In genomic region chr17:26850358-26851135, GRCm38 (mm10) we compare ENCODE assay signal across 9 mouse cellular contexts. TPM values are rescaled to one million over a fixed set of nuclear protein-coding genes. Genes with fewer than 3 reads are reported as not detected.
A peak's percentile ranks its signal among the peaks of the same experiment; 100 is the strongest.
DNase-seq lines count a peak whose midpoint lies in the region; ATAC-seq and TF ChIP-seq lines count a peak whose summit lies in the region.
"Had no signal": no experiment of that assay in that cellular context is flagged by ENCODE, and none has a peak within 500 bp of the region (broad histone marks: within the 10 kb centered on the region; RNA-seq: fewer than 3 reads in every experiment).

No protein-coding gene starts in this region.

- H3K4me1 ChIP-seq in lung, embryonic 14.5 days (ENCODE audit: insufficient read depth): no peaks in the 10 kb centered on the region
- H3K4me1 ChIP-seq in forebrain, embryonic 14.5 days (ENCODE audit: control insufficient read depth, insufficient read depth, low read length): no peaks in the 10 kb centered on the region
- 0 out of 2 replicates have a peak, but pooled peaks cover 7% of the 10 kb centered on the region for H3K4me1 ChIP-seq in kidney, postnatal 0 days (replicated peaks; ENCODE audit: insufficient read depth, low read length)
- H3K4me1 ChIP-seq in neural tube, embryonic 13.5 days (replicated peaks): peaks cover 15% of the 10 kb centered on the region

- H3K9ac ChIP-seq in lung, embryonic 14.5 days: no peak overlapping the region; the same call in 1 of the 2 replicates
- H3K9ac ChIP-seq in forebrain, embryonic 14.5 days (ENCODE audit: low read length): no peak overlapping the region
- 0 out of 2 replicates have a peak overlapping the region, but pooled peaks have one; percentile 8 for H3K9ac ChIP-seq in kidney, postnatal 0 days (ENCODE audit: low read depth, low read length)
- no peak overlapping the region for H3K9ac ChIP-seq in neural tube, embryonic 13.5 days

- no peaks in the 10 kb centered on the region for H3K36me3 ChIP-seq in lung, embryonic 14.5 days (ENCODE audit: insufficient read depth)
- no peaks in the 10 kb centered on the region for H3K36me3 ChIP-seq in forebrain, embryonic 14.5 days (ENCODE audit: control insufficient read depth, insufficient read depth, low read length)
- no peaks in the 10 kb centered on the region for H3K36me3 ChIP-seq in kidney, postnatal 0 days (ENCODE audit: insufficient read depth, low read length)
- no peaks in the 10 kb centered on the region for H3K36me3 ChIP-seq in neural tube, embryonic 13.5 days

- WGBS in lung, embryonic 14.5 days: 1% methylated on average over 48 of the region's 48 CpGs
- WGBS in forebrain, embryonic 14.5 days: under 1% methylated on average over 48 of the region's 48 CpGs
- 2% methylated on average over 48 of the region's 48 CpGs for WGBS in kidney, postnatal 0 days
- under 1% methylated on average over 48 of the region's 48 CpGs for WGBS in neural tube, embryonic 13.5 days

- peak overlapping the region; percentile 26 for H3K4me3 ChIP-seq in lung, embryonic 14.5 days (ENCODE audit: low read depth, low read length)
- peak overlapping the region; percentile 16 for H3K4me3 ChIP-seq in forebrain, embryonic 14.5 days (ENCODE audit: low read depth, low read length)
- H3K4me3 ChIP-seq in kidney, postnatal 0 days (replicated peaks; ENCODE audit: low read depth, low read length): peak overlapping the region; percentile 22
- peak overlapping the region; percentile 6; the same call in 1 of the 2 replicates for H3K4me3 ChIP-seq in neural tube, embryonic 13.5 days

- no peaks in the 10 kb centered on the region for H3K9me3 ChIP-seq in lung, embryonic 14.5 days (ENCODE audit: low read depth, low read length)
- no peaks in the 10 kb centered on the region for H3K9me3 ChIP-seq in forebrain, embryonic 14.5 days (replicated peaks; ENCODE audit: control insufficient read depth, low read length)
- no peaks in the 10 kb centered on the region for H3K9me3 ChIP-seq in kidney, postnatal 0 days (replicated peaks; ENCODE audit: low read length)
- H3K9me3 ChIP-seq in neural tube, embryonic 13.5 days: no peaks in the 10 kb centered on the region

- peaks cover 89% of the 10 kb centered on the region for H3K27me3 ChIP-seq in lung, embryonic 14.5 days (ENCODE audit: insufficient read depth, low read length)
- peaks cover 86% of the 10 kb centered on the region for H3K27me3 ChIP-seq in forebrain, embryonic 14.5 days (replicated peaks; ENCODE audit: control insufficient read depth, insufficient read depth, low read length)
- H3K27me3 ChIP-seq in kidney, postnatal 0 days (ENCODE audit: insufficient read depth, low read length): peaks cover 66% of the 10 kb centered on the region
- H3K27me3 ChIP-seq in neural tube, embryonic 13.5 days: peaks cover 94% of the 10 kb centered on the region

- H3K4me2 ChIP-seq in lung, embryonic 14.5 days: peak overlapping the region; percentile 51
- peak overlapping the region; percentile 15 for H3K4me2 ChIP-seq in forebrain, embryonic 14.5 days (ENCODE audit: low read length)
- H3K4me2 ChIP-seq in kidney, postnatal 0 days (ENCODE audit: low read length): peak overlapping the region; percentile 53
- H3K4me2 ChIP-seq in neural tube, embryonic 13.5 days: 0 out of 2 replicates have a peak overlapping the region, but pooled peaks have one; percentile 24

- no peak for TF ChIP-seq CTCF in lung, embryonic 14.5 days (IDR thresholded peaks at IDR 0.05; ENCODE audit: low read depth)
- TF ChIP-seq CTCF in kidney, postnatal 0 days (IDR thresholded peaks at IDR 0.05; ENCODE audit: low read depth): no peak

- H3K27ac ChIP-seq in lung, embryonic 14.5 days (ENCODE audit: low read depth): 0 out of 2 replicates have a peak overlapping the region, but pooled peaks have one; percentile 18
- no peak overlapping the region for H3K27ac ChIP-seq in forebrain, embryonic 14.5 days (ENCODE audit: low read depth, low read length)
- no peak overlapping the region for H3K27ac ChIP-seq in kidney, postnatal 0 days
- H3K27ac ChIP-seq in neural tube, embryonic 13.5 days (replicated peaks): no peak overlapping the region

- ATAC-seq in lung, embryonic 14.5 days (ENCODE audit: insufficient read depth): peak; percentile 21; the same call in 1 of the 2 replicates
- no peak for ATAC-seq in forebrain, embryonic 14.5 days
- no peak for ATAC-seq in kidney, postnatal 0 days (replicated peaks; ENCODE audit: low FRiP score, low read depth)
- ATAC-seq in neural tube, embryonic 13.5 days (ENCODE audit: low read depth): no peak

- DNase-seq in lung, embryonic 14.5 days: no peak
- no peak for DNase-seq in lung, postnatal 36 days
- no peak for DNase-seq in forebrain, embryonic 14.5 days (ENCODE audit: low spot score)
- no peak for DNase-seq in kidney, postnatal 0 days (ENCODE audit: low spot score)
- DNase-seq in layer of hippocampus, adult 9-10 months (ENCODE audit: low spot score): no peak
- DNase-seq in thymus, postnatal 10 days (ENCODE audit: low spot score in 2 of 2): no peak
- DNase-seq in lung, adult 18-20 months: no peak

RNA-seq across cellular contexts. Expression of gene Nkx2-5, which starts 5.7 kb away (rescaled TPM):
- 0.24 and 1.6 TPM in 2 replicates for polyA plus RNA-seq in lung, embryonic 14.5 days (2014; fragmentation: Nextera tagmentation; extraction: Ambion mirVana)
- polyA plus RNA-seq in forebrain, embryonic 14.5 days (2014; fragmentation: Nextera tagmentation; extraction: Ambion mirVana): not detected in 2 replicates
- not detected in 2 replicates for polyA plus RNA-seq in kidney, postnatal 0 days (2015; fragmentation: Nextera tagmentation; extraction: Ambion mirVana)
- polyA plus RNA-seq in neural tube, embryonic 13.5 days (2015; fragmentation: Nextera tagmentation; extraction: Ambion mirVana): 0.66 TPM in 1 of 2 replicates, not detected in the other
- polyA plus RNA-seq: large intestine, adult 2 months had no signal
